Mouse (Mus musculus) limb, embryonic 10.5 days (tissue): ENCODE measurements around the gene Sema4f. TPM values are rescaled to one million over a fixed set of nuclear protein-coding genes. Genes with fewer than 3 reads are reported as not detected.

Experiments used
- DNase-seq: peaks from one replicate; pipeline ENCODE4 v3.0.0-alpha.2; 2017; ENCODE audit warnings: low spot score
- H3K27ac ChIP-seq: fragments of 300-500 bp; sonication (generic); 2 replicates; pipeline ENCODE4 v1.5.1; 2016; ENCODE audit warnings: mild to moderate bottlenecking
- H3K27me3 ChIP-seq: fragments of 300-500 bp; sonication (generic); 2 replicates; pipeline ENCODE4 v1.6.1; 2016; ENCODE audit warnings: low read depth, mild to moderate bottlenecking; ENCODE audit not compliant: poor library complexity, severe bottlenecking
- H3K36me3 ChIP-seq: fragments of 300-500 bp; sonication (generic); 2 replicates; pipeline ENCODE4 v1.6.1; 2016; ENCODE audit warnings: mild to moderate bottlenecking, moderate library complexity
- H3K4me1 ChIP-seq: fragments of 300-500 bp; sonication (generic); 2 replicates; pipeline ENCODE4 v1.6.1; 2016
- H3K4me3 ChIP-seq: fragments of 300-500 bp; sonication (generic); 2 replicates; pipeline ENCODE4 v1.5.1; 2016; ENCODE audit warnings: mild to moderate bottlenecking, moderate library complexity
- H3K9me3 ChIP-seq: fragments of 300-500 bp; sonication (generic); replicated peaks from 2 replicates; pipeline ENCODE4 v1.6.1; 2016; ENCODE audit warnings: mild to moderate bottlenecking
- WGBS: fragments of 180-500 bp; shearing (Covaris S2); methylation state at CpG from one replicate; pipeline ENCODE4 v1.1.7; 2016; 5-methylcytosine and 5-hydroxymethylcytosine counted together
- polyA plus RNA-seq: library from polyadenylated mRNA; unstranded; fragments of >200 nt; fragmentation: Nextera tagmentation; extraction: Ambion mirVana; gene quantifications from 2 replicates; pipeline ENCODE4 v1.2.1, GENCODE M21; 2016

Sema4f gene
- polyA plus RNA-seq, 1 experiment from 2014 or later: 1.9 TPM

DNA sequence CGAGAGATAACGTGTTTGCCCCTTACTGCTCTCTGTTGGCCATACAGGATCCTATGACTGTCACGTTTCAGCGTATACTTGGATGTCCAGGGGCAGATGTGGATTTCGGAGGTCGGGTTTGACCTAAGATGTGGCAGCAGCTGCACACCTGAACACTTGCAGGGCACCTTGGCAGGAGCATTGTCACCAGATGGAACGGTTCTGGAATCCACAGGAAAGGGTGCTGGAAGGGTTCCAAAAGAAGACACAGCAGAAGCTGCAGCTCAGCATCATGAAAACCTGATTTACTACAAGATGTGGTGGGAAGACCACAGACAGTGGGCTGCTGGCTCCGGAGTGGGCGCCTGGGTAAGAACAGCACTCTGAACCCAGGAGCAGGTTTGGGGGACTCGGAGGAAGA is 13.5 kb downstream of the Sema4f start:
- no peak for DNase-seq
- Histone ChIP-seq H3K36me3 (no peaks in the 10 kb centered on the region), H3K9me3 (no peaks in the 10 kb centered on the region), H3K4me1 (no peaks in the 10 kb centered on the region), H3K27ac (no peak overlapping the region), H3K4me3 (no peak overlapping the region), H3K27me3 (0 out of 2 replicates have a peak, but pooled peaks cover 12% of the 10 kb centered on the region)
- WGBS: 82% methylated on average over 10 of the region's 10 CpGs

DNA sequence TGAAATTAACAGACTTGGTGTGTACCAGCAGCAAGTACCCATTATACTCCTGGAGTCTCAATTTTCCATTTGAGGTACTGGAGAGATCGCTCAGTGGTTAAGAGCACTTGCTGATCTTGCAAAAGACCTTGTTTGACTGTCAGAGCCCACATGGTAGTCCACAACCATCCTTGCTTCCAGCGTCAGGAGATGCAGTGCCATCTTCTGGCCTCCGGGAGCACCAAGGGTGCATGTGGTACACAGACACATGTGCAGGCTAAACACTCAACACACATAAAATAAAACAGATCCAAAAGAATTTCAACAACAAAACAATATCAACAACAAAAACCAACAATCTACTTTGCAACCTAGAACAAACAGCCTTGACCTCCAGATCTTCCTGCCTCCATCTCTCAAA is 14.6 kb downstream of the Sema4f start:
- Histone ChIP-seq H3K4me1 (no peaks in the 10 kb centered on the region), H3K27me3 (peaks cover 4% of the 10 kb centered on the region; the same call in 1 of the 2 replicates), H3K36me3 (no peaks in the 10 kb centered on the region), H3K4me3 (no peak overlapping the region), H3K9me3 (no peaks in the 10 kb centered on the region), H3K27ac (no peak overlapping the region)
- 62% methylated on average over 3 of the region's 3 CpGs for WGBS
- DNase-seq: no peak

DNA sequence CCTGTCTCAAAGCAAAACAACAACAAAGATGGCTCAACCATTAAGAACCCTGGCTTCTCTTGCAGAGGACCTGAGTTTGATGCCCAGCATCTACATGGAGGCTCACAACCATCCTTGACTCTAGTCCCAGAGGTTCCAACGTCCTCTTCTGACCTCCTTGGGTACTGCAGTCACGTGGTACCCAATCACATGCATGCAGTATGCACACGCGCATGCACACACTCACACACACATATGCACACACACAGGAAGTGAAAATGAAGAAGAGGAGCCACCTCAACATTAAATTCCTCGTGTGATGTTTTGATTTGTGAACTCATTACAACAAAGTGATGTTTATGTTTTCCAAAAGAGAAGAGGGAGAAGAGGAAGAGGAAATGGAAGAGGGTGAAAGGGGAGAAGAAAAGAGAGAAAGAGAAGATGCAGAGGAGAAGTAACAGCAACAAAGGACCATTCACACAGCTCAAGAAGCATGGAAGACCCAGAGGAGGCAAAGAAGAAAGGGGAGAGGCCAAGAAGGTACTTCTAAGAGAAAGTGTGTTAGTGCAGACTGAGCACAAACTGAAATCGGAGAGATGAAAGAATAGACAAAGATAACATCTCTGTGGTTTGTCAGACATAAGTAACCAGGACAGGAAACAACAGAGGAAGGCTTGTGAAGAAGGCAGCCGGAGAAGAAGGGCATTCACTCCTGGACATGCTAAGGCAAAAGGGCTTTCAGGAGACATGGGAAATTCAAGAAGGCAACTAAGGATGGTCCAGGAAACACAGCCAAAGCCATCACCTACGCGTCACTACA is 17.9 kb downstream of the Sema4f start:
- Histone ChIP-seq H3K4me3 (no peak overlapping the region), H3K9me3 (no peaks in the 10 kb centered on the region), H3K4me1 (no peaks in the 10 kb centered on the region), H3K36me3 (no peaks in the 10 kb centered on the region), H3K27ac (no peak overlapping the region), H3K27me3 (peaks cover 13% of the 10 kb centered on the region)
- DNase-seq: no peak
- 78% methylated on average over 9 of the region's 9 CpGs for WGBS

DNA sequence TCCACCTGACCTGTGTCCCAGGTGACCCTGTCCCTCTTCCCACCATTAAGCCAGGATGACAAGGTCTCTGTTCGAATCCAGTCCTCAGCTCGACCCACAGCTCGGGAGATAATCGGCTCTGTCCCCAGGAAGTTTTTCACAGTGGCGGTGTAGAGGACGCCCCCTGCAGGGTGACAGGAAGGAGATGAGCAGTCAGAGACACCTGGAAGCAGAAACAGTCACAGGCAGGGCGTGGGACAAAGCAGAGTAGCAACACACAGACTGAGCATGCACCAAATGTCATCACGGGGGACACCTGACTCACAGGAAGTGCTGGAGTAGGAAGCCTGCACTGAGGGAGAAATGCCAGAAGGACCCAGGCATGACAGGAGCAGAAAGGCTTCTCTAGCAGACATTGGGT is 20.0 kb downstream of the Sema4f start:
- H3K4me1 ChIP-seq: no peaks in the 10 kb centered on the region
- no peak for DNase-seq
- H3K27ac ChIP-seq: no peak overlapping the region
- no peak overlapping the region for H3K4me3 ChIP-seq
- H3K27me3 ChIP-seq: peaks cover 9% of the 10 kb centered on the region
- H3K9me3 ChIP-seq: no peaks in the 10 kb centered on the region
- H3K36me3 ChIP-seq: no peaks in the 10 kb centered on the region
- WGBS: 63% methylated on average over 8 of the region's 8 CpGs

DNA sequence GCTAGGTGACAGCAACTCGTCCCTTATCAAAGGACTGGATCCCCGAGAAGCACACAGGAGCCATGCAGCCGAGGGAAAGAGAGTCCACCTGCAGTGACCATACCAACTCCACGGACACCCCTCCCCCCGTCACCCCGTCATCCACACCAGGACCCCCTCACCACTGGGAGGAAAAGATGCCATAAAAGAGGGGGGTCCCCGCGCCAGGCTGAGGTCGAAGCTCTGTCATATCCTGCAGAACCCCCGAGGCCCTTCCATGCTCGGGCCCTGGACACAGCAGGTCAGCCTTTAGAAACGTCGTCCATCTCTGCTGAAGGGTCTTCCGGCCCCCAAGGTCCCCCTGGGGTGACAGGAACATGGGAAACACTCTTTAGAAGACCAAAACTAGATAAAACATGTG is 21.2 kb downstream of the Sema4f start:
- Histone ChIP-seq H3K9me3 (no peaks in the 10 kb centered on the region), H3K27me3 (peaks cover 9% of the 10 kb centered on the region), H3K4me3 (no peak overlapping the region), H3K36me3 (no peaks in the 10 kb centered on the region), H3K4me1 (no peaks in the 10 kb centered on the region), H3K27ac (no peak overlapping the region)
- 86% methylated on average over 14 of the region's 14 CpGs for WGBS
- no peak for DNase-seq

DNA sequence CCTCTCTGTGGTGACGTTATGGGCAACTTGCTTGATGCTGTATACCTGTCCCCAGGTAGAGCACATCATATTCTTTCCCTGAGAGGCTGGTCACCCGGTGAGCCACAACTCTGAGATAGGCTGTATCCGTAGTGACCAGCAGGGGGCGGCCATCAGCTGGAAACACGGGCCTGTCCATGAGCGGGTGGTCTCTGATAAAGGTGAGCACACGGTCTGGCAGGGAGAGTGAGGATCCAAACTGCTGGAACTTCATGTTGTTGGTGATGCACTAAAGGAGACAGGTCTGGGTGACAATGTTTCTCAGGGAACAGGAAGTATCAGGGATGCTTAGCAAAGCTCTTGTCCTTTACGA is 21.8 kb downstream of the Sema4f start:
- Histone ChIP-seq H3K4me1 (no peaks in the 10 kb centered on the region), H3K27ac (no peak overlapping the region), H3K9me3 (no peaks in the 10 kb centered on the region), H3K4me3 (no peak overlapping the region), H3K36me3 (no peaks in the 10 kb centered on the region), H3K27me3 (peaks cover 9% of the 10 kb centered on the region)
- 17% methylated on average over 8 of the region's 8 CpGs for WGBS
- peak; percentile 83 for DNase-seq

DNA sequence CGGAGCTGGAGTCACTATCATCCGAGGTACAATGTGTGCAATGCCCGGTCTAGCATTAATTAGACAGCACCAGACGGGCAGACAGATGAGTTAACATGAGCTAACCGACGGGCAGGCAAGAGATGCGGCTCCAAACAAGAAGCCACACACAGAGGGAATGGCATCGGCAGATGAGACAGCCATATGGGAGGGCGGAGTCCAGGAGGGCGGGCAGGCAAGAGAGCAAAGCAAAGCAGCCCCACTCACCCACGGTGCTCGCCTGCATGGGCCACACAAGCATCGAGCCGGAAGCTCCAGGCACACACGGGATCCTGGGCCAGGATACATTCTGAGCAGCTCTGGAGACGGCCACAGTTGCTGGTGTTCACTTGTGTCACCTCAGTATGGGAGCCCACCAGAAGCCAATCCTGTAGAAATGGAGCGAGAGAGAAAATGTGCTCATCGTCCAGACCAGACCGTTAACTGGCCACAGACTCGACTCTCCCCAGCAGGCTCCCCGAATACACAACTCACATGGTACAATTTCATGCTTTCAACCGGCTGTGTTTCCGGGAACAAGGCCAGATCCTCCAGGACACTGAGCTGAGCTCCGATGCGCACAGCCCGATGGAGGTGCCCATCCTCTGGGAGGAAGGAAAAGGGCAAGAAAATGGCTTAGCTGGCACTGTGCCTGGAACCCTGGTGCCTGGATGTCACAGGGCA is 22.3 kb downstream of the Sema4f start:
- 78% methylated on average over 26 of the region's 26 CpGs for whole genome bisulfite sequencing
- Histone ChIP-seq H3K4me1 (no peaks in the 10 kb centered on the region), H3K27me3 (peaks cover 9% of the 10 kb centered on the region), H3K36me3 (no peaks in the 10 kb centered on the region), H3K27ac (no peak overlapping the region), H3K4me3 (no peak overlapping the region), H3K9me3 (no peaks in the 10 kb centered on the region)
- DNase-seq: no peak

DNA sequence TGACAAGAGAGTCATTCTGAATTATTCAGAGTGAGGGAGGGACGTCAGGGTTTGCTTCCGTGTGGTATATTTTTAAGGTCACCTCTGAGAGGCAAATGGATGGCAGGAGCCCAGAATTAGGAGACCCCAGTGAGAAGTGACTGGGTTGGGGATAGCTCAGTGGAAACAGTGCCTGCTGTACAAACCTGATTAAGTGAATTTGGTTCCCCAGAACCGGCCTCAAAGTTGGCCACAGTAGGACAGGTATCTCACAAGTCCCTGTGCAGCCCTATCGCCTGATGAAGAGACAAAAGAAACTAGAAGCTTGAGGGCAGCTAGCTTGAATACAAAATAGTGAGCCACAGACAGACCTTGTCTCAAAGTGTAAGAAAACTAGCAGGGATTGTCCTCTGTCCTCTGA is 23.1 kb downstream of the Sema4f start:
- no peak for DNase-seq
- Histone ChIP-seq H3K27ac (no peak overlapping the region), H3K9me3 (no peaks in the 10 kb centered on the region), H3K4me1 (no peaks in the 10 kb centered on the region), H3K27me3 (peaks cover 9% of the 10 kb centered on the region), H3K36me3 (no peaks in the 10 kb centered on the region), H3K4me3 (no peak overlapping the region)
- 93% methylated on average over 4 of the region's 4 CpGs for WGBS

DNA sequence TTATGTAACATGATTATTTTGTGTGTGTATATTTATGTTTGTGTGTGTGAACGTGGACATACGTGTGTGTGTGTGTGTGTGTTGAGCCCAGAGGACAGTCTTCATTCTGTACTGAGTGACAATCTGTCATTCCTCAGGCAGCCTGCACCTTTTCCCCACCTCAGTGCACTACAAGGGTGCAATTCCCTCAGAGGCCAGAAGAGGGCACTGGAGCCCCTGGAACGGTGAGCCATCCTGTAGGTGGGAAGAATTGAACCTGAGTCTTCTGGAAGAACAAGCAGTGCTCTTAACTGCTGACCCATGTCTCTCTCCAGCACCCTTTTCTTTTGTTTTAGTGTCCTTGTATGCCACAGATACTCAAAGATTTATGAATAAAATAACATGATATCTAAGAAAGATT is 23.7 kb downstream of the Sema4f start:
- peak; percentile 79 for DNase-seq
- Histone ChIP-seq H3K27ac (no peak overlapping the region), H3K4me1 (no peaks in the 10 kb centered on the region), H3K4me3 (no peak overlapping the region), H3K9me3 (no peaks in the 10 kb centered on the region), H3K36me3 (no peaks in the 10 kb centered on the region), H3K27me3 (peaks cover 9% of the 10 kb centered on the region)
- WGBS: 18% methylated on average over 3 of the region's 3 CpGs

DNA sequence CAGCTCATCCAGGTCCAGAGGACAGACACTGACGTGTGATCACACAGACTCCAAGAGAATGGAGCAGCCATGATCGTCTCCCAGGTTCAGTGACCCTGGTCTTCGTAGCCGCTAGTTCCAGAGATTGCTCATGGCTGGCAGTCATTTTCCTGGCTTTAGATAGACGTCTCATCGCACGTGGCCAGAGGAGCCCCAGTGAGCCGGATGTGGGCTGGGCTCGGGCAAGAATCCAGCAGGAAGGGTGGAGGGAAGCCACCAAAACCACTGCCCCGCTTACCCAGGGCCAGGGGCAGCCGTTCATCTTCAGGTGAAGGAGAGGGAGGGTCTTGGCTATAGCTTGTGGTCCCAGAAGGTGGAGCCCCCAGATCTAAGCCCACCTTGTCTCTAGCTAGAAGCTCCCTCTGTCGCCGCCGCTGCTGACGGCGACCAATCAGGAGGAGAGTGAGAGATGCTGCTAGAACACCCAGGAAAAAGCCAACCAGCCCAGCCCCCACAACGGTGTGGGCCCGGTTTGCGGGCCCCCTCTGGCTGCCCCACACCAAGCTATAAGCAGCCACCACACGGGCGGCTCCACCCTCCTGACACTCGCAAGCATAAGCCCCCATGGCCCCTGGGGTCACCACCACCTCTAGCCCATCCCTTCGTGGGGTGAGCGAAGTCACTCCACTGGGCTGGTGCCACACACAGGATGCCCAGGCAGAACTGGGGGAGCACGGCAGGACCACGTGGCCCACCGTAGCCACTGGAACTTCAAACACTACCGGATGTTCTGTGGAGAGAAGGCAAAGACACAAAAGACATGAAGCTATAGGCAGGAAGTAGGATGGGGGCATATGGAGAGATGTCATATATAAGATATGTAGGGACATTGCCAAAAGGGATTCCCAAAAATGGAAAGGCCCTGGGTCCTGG is 26.0 kb downstream of the Sema4f start:
- Histone ChIP-seq H3K4me1 (no peaks in the 10 kb centered on the region), H3K27ac (no peak overlapping the region), H3K27me3 (peaks cover 9% of the 10 kb centered on the region; the same call in 1 of the 2 replicates), H3K9me3 (no peaks in the 10 kb centered on the region), H3K36me3 (no peaks in the 10 kb centered on the region), H3K4me3 (no peak overlapping the region)
- no peak for DNase-seq
- WGBS: 82% methylated on average over 28 of the region's 28 CpGs

DNA sequence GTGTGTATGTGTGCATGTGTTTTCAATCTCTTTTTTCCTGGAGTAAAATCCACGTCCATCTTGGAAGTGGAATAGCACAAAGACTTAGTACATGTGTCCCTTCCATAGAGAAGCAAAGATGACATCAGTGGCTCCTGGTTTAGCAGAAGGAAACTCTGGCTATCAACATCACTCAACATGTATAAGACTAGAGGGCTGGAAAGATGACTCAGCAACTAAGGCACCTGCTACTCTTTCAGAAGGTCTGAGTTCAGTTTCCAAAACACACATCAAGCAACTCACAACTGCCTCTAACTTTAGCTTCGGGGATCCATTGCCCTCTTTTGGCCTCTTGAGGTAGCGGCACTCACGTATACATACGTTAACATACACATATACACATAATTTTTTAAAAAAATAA is 28.3 kb downstream of the Sema4f start:
- 86% methylated on average over 5 of the region's 5 CpGs for WGBS

DNA sequence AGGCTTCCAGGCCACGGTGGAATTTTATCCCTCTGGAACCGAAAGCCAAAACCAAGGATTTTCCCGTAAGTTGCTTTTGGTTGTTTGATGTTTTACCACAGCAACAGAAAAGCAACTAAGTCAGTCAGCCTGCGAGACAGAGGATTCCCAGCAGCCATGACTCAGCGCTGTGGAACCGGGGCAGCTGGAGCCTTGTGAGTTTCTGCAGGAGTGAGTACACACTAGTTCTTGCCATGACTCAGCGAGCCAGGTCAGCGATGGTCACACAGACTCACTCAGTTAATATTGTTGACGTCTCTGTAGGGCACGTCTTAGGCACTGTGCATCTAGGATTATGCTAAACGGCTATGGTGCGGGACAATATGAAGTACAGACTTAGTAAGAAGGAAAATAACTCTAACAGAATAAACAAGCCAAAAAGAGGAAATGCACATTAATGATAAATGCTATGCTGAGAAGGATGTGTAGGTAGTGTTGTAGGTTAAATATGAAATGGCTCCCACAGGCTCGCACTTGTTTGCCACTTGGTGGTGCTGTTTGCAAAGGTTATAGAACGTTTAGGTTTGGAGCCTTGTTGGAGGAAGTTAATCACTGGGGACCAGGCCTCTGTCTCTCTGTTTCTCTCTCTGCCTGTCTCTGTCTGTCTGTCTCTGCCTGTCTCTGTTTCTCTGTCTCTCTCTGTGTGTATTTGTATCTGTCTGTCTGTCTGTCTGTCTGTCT is 30.3 kb downstream of the Sema4f start:
- no peaks in the 10 kb centered on the region for H3K4me1 ChIP-seq
- no peak for DNase-seq
- 67% methylated on average over 14 of the region's 14 CpGs for WGBS
- H3K4me3 ChIP-seq: no peak overlapping the region
- no peaks in the 10 kb centered on the region for H3K9me3 ChIP-seq
- H3K27me3 ChIP-seq: no peaks in the 10 kb centered on the region
- H3K27ac ChIP-seq: no peak overlapping the region
- H3K36me3 ChIP-seq: no peaks in the 10 kb centered on the region

More for the DNA sequence above, 28.3 kb downstream of the Sema4f start:
- no peaks in the 10 kb centered on the region for H3K36me3 ChIP-seq
- H3K4me3 ChIP-seq: no peak overlapping the region
- no peaks in the 10 kb centered on the region for H3K4me1 ChIP-seq
- no peak overlapping the region for H3K27ac ChIP-seq
- no peaks in the 10 kb centered on the region for H3K9me3 ChIP-seq
- DNase-seq: no peak
- no peaks in the 10 kb centered on the region for H3K27me3 ChIP-seq
